Mouse (Mus musculus): ENCODE measurements at regions not wholly inside any gene's neighbourhood (a gene's known extent, or its start where the extent isn't known, plus 50 kb on each side); places are given as distances from the start of the nearest gene placed in this dataset.

DNA sequence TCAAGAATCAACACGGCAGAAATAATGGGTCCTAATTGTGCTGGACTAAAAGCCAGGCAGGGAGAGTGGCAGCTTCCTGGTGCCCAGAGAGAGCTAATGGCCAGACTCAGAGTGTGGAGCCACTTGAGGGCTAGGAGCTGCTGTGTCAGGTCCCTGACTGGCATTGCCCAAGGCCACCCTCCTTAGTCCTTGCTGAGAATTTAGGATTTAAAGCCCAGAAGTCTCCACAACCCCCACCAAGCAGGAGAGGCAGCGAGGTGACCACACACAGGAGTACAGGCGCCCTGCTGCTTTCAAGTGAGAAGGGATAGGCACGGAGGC is 133.7 kb downstream of the Tpra1 start:
- TF ChIP-seq EP300 (IDR thresholded peaks at IDR 0.05; ENCODE audit: insufficient read depth, low read depth, low read length) (no peak), CTCF (IDR thresholded peaks at IDR 0.05) (no peak)
